Mouse (Mus musculus) gastrocnemius, adult 18-20 months (tissue): ENCODE results near the gene Runx2. TPM values are rescaled to one million over a fixed set of nuclear protein-coding genes. Genes with fewer than 3 reads are reported as not detected.

Experiments used
- DNase-seq: peaks from one replicate; pipeline ENCODE4 v3.0.0; 2021; ENCODE audit warnings: low spot score
- total RNA-seq, 2 experiments: library from RNA; stranded (reverse); gene quantifications; 2 replicates each; pipeline ENCODE4 v1.2.3; 2021

Runx2 gene
- total RNA-seq, 2 experiments from 2014 or later: 0.37 to 0.76 TPM

DNA sequence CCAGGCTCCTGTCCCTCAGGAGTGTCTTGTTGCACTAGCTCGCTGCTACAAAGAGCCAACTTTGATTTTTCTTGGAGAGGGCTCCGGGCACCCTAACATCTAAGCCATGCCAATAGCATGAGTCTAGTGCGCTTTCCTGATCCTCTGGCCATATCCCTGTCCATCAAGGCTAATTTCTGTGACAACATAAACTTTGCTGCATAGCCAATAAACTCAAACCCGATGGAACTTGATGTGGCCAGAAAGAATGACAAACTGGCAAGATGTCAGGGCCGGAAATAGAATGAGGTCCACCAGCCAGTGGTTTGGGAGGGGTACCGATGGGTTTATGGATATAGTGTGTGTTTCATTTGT, 221.9 kb downstream of the Runx2 start:
- no peak for DNase-seq

GRCm38 (mm10) chr17:44592067-44592736, 222.4 kb downstream of the Runx2 start:
- DNase-seq: no peak

- no peak for DNase-seq
Measured at GRCm38 (mm10) chr17:44588470-44588869, 226.1 kb downstream of the Runx2 start.

GRCm38 (mm10) chr17:44588020-44588419, 226.6 kb downstream of the Runx2 start:
- no peak for DNase-seq

- DNase-seq: no peak
Measured at GRCm38 (mm10) chr17:44586196-44586595, 228.4 kb downstream of the Runx2 start.

GRCm38 (mm10) chr17:44584781-44585180, 229.8 kb downstream of the Runx2 start:
- DNase-seq: no peak

- DNase-seq: no peak
Measured at GRCm38 (mm10) chr17:44577791-44578190, 236.8 kb downstream of the Runx2 start.

- no peak for DNase-seq
Measured at GRCm38 (mm10) chr17:44570899-44571298, 243.7 kb downstream of the Runx2 start.

- DNase-seq: no peak
Measured at GRCm38 (mm10) chr17:44569020-44569621, 245.5 kb downstream of the Runx2 start.

DNA sequence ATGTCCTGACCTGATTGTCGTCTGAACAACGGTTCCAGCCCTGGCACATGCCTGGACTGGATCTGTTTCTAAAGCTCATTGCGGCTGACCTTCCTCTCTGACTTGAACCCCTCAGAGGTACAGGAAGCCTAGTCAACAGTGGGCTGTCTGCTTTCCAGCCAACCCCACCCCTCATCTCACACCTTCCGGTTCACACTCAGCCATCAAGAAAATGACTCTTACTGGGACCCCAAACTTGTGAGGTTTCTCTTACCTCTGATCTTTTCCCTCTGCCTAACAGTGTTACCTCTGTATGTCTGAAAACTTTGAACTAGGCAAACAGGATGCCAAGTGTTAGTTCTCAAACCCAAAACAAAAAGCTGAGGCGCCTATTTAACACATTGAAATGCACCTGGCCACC, 247.6 kb downstream of the Runx2 start:
- DNase-seq: no peak

DNA sequence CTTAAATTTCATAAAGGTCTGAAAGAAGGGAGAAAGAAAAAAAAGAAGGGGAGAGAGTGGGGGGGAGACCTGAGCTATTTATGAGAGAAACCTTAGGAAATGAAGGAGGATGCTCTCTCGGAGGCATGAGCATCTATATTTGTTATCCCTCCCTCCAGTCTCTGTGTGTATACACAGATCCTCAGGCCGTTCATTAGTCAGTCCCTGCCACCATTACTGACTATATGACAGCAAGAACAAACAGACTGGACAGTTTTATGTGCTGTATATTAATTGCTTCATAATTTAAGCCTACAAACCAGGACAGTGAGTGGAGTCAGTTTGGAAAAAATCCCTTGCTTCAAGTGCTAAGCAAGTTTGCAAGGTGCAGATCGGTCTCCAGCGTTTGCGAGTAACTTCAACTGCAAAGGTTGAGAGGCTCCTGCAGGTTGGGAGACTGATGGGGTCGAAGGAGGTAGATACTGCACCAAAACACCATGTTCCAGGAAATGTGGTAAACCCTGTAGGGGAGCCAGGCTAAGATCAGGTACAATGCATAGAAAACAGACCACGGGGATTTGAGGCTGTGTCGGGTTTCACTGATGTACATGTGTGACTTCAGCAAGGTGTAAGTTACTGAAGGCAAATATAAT, 248.6 kb downstream of the Runx2 start:
- DNase-seq: no peak

GRCm38 (mm10) chr17:44565311-44565831, 249.2 kb downstream of the Runx2 start:
- DNase-seq: no peak

DNA sequence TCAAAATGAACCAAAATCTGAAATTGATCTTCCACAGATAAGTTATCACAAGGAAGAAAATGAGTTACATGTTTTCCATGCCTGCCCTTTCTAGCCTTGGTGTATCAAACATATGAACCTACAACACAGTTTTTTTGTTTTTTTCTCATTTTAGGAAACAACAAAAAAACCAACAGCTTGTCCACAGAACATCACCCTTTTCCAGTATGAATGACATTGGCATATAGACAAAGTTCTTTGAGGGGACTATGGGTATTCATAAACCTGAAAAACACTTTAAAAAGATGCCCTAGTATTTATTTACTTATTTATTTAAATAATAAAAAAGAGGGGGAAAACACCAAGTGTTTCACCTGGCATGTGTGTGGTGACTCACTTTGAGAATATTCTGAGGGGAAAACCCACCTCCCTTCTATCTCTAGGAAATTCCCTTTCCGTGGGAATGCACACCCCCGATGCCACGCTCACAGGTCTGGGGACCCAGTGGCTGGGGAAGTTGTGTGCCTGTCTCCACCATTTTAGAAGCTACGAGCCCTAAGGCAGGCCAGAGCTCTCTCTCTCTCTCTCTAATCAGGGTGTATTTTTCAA, 249.9 kb downstream of the Runx2 start:
- no peak for DNase-seq

DNA sequence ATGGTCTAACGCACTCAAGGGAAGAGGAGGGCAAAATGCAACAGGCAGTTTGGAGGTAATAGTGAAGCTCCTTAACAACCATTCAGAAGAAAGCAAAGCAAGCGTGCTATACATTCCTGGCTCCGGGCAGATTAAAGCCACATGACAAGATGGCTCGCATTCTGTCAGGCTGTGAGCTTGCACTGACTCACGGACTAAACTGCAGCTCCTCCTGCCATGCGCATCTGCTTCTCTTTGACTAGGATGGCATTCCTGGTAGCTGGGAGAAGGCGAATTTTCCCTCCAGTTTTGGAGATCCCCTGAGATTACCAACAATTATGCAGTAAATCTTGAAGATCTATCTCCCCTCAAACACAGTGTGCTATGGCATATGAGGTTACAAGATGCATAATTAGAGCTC, 254.6 kb downstream of the Runx2 start:
- DNase-seq: no peak

- no peak for DNase-seq
Measured at GRCm38 (mm10) chr17:44557199-44558111, 257.1 kb downstream of the Runx2 start.

DNA sequence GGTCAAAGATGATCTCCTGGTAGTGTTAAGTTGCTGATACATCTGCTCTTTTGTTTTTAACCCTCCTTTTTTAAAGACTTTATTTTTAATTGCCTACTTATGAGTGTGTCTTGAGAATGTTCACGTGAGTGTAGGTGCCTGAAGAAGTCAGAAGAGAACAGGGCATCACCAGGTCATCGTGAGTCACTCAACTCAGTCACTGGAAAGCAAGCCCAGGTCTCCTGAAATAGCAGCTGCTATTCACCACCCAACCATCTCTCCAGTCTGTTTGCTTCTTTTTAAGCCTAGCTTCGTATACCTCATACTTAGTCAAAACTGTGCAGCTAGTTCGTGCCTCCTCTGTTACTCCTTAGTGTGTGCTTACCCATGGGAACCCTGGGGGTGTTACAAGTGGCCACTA, 259.7 kb downstream of the Runx2 start:
- no peak for DNase-seq

- DNase-seq: no peak
Measured at GRCm38 (mm10) chr17:44549551-44549950, 265.0 kb downstream of the Runx2 start.

DNA sequence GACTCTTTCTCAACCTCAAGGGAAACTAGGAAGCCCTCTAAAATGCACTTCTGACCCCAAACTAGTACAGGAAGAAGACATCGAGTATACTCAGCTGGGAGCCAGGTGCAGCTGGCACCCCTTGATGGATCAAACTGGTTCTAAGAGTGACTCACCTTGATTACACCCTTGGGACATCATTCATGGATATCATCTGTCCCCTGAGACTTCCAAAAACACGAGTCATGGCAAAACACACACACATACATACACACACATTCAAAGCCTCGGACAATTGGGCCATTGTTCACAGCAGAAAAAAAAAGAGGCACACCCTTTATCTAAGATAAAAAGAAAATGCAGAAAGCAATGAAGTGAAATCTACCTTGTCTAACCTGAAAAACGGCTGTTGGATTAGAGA, 266.7 kb downstream of the Runx2 start:
- no peak for DNase-seq

DNA sequence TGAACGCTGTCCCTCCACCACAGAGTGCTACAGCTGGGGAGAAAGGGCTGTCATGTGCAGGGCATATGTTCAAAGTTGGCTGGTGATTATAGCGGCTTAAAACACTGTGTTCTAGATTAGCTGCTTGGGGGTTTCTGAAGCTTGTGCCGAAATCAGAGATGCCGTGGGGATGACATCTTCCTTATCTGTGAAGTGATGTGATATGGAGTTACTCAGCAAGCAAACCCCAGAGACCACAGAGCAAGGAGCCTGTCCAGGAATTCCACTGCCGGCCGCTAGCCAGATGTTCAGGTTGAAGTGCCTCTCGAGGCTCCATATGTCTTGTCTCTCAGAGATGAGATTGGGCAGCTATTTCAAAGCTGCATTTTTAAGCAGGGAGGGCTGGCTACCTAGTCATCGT, 267.8 kb downstream of the Runx2 start:
- DNase-seq: no peak

GRCm38 (mm10) chr17:44545141-44545813, 269.3 kb downstream of the Runx2 start:
- DNase-seq: no peak

DNA sequence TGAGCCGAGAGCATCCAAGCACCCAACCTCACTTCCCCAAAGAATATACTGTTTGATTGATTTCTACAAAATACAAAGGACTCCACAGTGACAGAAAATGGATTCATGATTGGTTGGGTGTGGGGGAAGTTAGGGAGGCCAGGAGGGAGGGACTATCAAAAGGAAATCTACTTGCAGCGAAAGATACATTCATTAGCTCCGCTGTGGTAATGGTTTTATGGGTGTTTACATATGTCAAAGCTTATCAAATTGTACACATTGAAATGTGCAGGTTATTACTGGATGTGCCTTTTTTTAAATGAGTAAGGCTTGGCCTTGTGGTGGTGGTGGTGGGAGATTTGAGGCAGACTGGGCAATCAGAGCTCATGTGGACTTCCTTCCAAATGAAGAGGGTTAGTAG, 271.9 kb downstream of the Runx2 start:
- DNase-seq: no peak
